Mouse (Mus musculus): Measurements from ENCODE around the gene Mbtd1.

GRCm38 (mm10) chr11:93860540-93861172 is 25.0 kb upstream of the Mbtd1 start:
- TF ChIP-seq CTCF (IDR thresholded peaks at IDR 0.05; ENCODE audit: insufficient read depth, low read depth, low read length), result no peak
- TF ChIP-seq POLR2A (IDR thresholded peaks at IDR 0.05; ENCODE audit: insufficient read depth, low read depth, low read length), result no peak

Measured in olfactory bulb, adult 2 months (tissue).